Comparison of ENCODE assay signal across 8 mouse cellular contexts in genomic region chr5:111341609-111342008, GRCm38 (mm10). TPM values are rescaled to one million over a fixed set of nuclear protein-coding genes. Genes with fewer than 3 reads are reported as not detected.
DNase-seq lines count a peak whose midpoint lies in the region; ATAC-seq and TF ChIP-seq lines count a peak whose summit lies in the region.

No protein-coding gene starts in this region.

- TF ChIP-seq CTCF in gastrocnemius, adult 2 months (IDR thresholded peaks at IDR 0.05): peak; percentile 79

- H3K4me2 ChIP-seq in neural tube, embryonic 15.5 days: no peak overlapping the region
- H3K4me2 ChIP-seq in embryonic facial prominence, embryonic 14.5 days (ENCODE audit: low read depth, low read length): no peak overlapping the region

- ATAC-seq in neural tube, embryonic 15.5 days (ENCODE audit: low FRiP score): no peak
- ATAC-seq in embryonic facial prominence, embryonic 14.5 days (ENCODE audit: low read depth): no peak

- no peaks in the 10 kb centered on the region for H3K27me3 ChIP-seq in neural tube, embryonic 15.5 days (replicated peaks)
- no peaks in the 10 kb centered on the region for H3K27me3 ChIP-seq in embryonic facial prominence, embryonic 14.5 days (replicated peaks; ENCODE audit: control insufficient read depth, insufficient read depth, low read length)
- H3K27me3 ChIP-seq in forebrain, embryonic 10.5 days (ENCODE audit: poor library complexity, severe bottlenecking): no peaks in the 10 kb centered on the region

- WGBS in neural tube, embryonic 15.5 days: 53% methylated on average over 5 of the region's 5 CpGs
- 51% methylated on average over 5 of the region's 5 CpGs for WGBS in embryonic facial prominence, embryonic 14.5 days
- 62% methylated on average over 5 of the region's 5 CpGs for WGBS in forebrain, embryonic 10.5 days

- no peak for DNase-seq in gastrocnemius, adult 2 months
- no peak for DNase-seq in gastrocnemius, postnatal 36 days
- DNase-seq in neural tube, embryonic 10.5 days (ENCODE audit: extremely low spot score, low spot score): peak; percentile 39
- DNase-seq in embryonic facial prominence, embryonic 14.5 days (ENCODE audit: low spot score): peak; percentile 57
- peak; percentile 69 for DNase-seq in retina, embryonic 14.5 days (ENCODE audit: low spot score)
- DNase-seq in forebrain, embryonic 10.5 days (ENCODE audit: extremely low spot score, low spot score): no peak
- no peak for DNase-seq in urinary bladder, postnatal 25 days (ENCODE audit: low spot score)

- H3K9me3 ChIP-seq in neural tube, embryonic 15.5 days (replicated peaks): no peaks in the 10 kb centered on the region
- no peaks in the 10 kb centered on the region for H3K9me3 ChIP-seq in embryonic facial prominence, embryonic 14.5 days (ENCODE audit: control insufficient read depth, low read length)
- no peaks in the 10 kb centered on the region for H3K9me3 ChIP-seq in forebrain, embryonic 10.5 days

- intact Hi-C loops in gastrocnemius, adult 2 months (cut with DNase I): loop anchor here (1.0 kb wide), 1 partner anchor 68 kb away; no protein-coding TSS in a partner anchor
- intact Hi-C loops in gastrocnemius, postnatal 36 days (cut with DNase I): no loop called here

- no peak overlapping the region for H3K27ac ChIP-seq in gastrocnemius, adult 2 months
- H3K27ac ChIP-seq in neural tube, embryonic 15.5 days (replicated peaks): no peak overlapping the region
- no peak overlapping the region for H3K27ac ChIP-seq in embryonic facial prominence, embryonic 14.5 days (replicated peaks; ENCODE audit: low read depth, low read length)
- H3K27ac ChIP-seq in forebrain, embryonic 10.5 days: no peak overlapping the region

- H3K4me3 ChIP-seq in gastrocnemius, adult 2 months: no peak overlapping the region
- no peak overlapping the region for H3K4me3 ChIP-seq in neural tube, embryonic 15.5 days (replicated peaks)
- no peak overlapping the region for H3K4me3 ChIP-seq in embryonic facial prominence, embryonic 14.5 days (ENCODE audit: low read depth, low read length)
- no peak overlapping the region for H3K4me3 ChIP-seq in forebrain, embryonic 10.5 days

- peaks cover 62% of the 10 kb centered on the region for H3K36me3 ChIP-seq in neural tube, embryonic 15.5 days
- peaks cover 77% of the 10 kb centered on the region for H3K36me3 ChIP-seq in embryonic facial prominence, embryonic 14.5 days (ENCODE audit: control insufficient read depth, insufficient read depth, low read length)
- peaks cover 97% of the 10 kb centered on the region for H3K36me3 ChIP-seq in forebrain, embryonic 10.5 days (replicated peaks)

- H3K4me1 ChIP-seq in neural tube, embryonic 15.5 days: no peaks in the 10 kb centered on the region
- no peaks in the 10 kb centered on the region for H3K4me1 ChIP-seq in embryonic facial prominence, embryonic 14.5 days (ENCODE audit: control insufficient read depth, insufficient read depth, low read length)
- no peaks in the 10 kb centered on the region for H3K4me1 ChIP-seq in forebrain, embryonic 10.5 days

- no peak overlapping the region for H3K9ac ChIP-seq in neural tube, embryonic 15.5 days (replicated peaks)
- H3K9ac ChIP-seq in embryonic facial prominence, embryonic 14.5 days (ENCODE audit: low read depth, low read length): no peak overlapping the region

RNA-seq across cellular contexts. Expression of gene Pitpnb, which starts 11.0 kb away (rescaled TPM):
- total RNA-seq in gastrocnemius, adult 2 months (2021): 10 to 100 TPM; 20.7 to 25.8 TPM
- total RNA-seq in gastrocnemius, postnatal 36 days (2021): 10 to 100 TPM; 19.4 to 20.2 TPM
- polyA plus RNA-seq in neural tube, embryonic 15.5 days (2015; fragmentation: Nextera tagmentation; extraction: Ambion mirVana): 95.8 and 103 TPM in 2 replicates
- polyA plus RNA-seq in embryonic facial prominence, embryonic 14.5 days (2014; fragmentation: Nextera tagmentation; extraction: Ambion mirVana): 99.7 and 102 TPM in 2 replicates
- 128 and 130 TPM in 2 replicates for polyA plus RNA-seq in forebrain, embryonic 10.5 days (2016; fragmentation: Nextera tagmentation; extraction: Ambion mirVana)

Comparison
In these comparisons a context has a peak if more than half of its experiments do, and no peak if none do; other contexts are left out.
1. DNase-seq: peak in neural tube, embryonic 10.5 days (single experiment), embryonic facial prominence, embryonic 14.5 days (single experiment) and retina, embryonic 14.5 days (single experiment); none in gastrocnemius, adult 2 months (single experiment), gastrocnemius, postnatal 36 days (0 of 2), forebrain, embryonic 10.5 days (single experiment) and urinary bladder, postnatal 25 days (single experiment).